Mouse (Mus musculus) limb, embryonic 12.5 days (tissue): ENCODE results near the gene Slc27a1. TPM values are rescaled to one million over a fixed set of nuclear protein-coding genes. Genes with fewer than 3 reads are reported as not detected.

Experiments
- ATAC-seq: fragments of 200-750 bp; cut with Nextera tagmentation; 2 replicates; pipeline ENCODE4 v1.8.0; 2017; ENCODE audit warnings: low read depth, moderate TSS enrichment; ENCODE audit not compliant: insufficient number of reproducible peaks, insufficient read depth, low FRiP score, low TSS enrichment
- H3K27ac ChIP-seq: fragments of 300-500 bp; sonication (generic); 2 replicates; pipeline ENCODE4 v1.5.1; 2016; ENCODE audit warnings: mild to moderate bottlenecking, moderate library complexity
- H3K27me3 ChIP-seq: fragments of 300-500 bp; sonication (generic); 2 replicates; pipeline ENCODE4 v1.6.1; 2016; ENCODE audit warnings: mild to moderate bottlenecking, moderate library complexity
- H3K36me3 ChIP-seq: fragments of 300-500 bp; sonication (generic); 2 replicates; pipeline ENCODE4 v1.6.1; 2016; ENCODE audit warnings: mild to moderate bottlenecking, moderate library complexity
- H3K4me1 ChIP-seq: fragments of 300-500 bp; sonication (generic); replicated peaks from 2 replicates; pipeline ENCODE4 v1.6.1; 2016
- H3K4me2 ChIP-seq: fragments of 300-500 bp; sonication (generic); 2 replicates; pipeline ENCODE4 v1.6.1; 2016; ENCODE audit warnings: mild to moderate bottlenecking, moderate library complexity
- H3K4me3 ChIP-seq: fragments of 300-500 bp; sonication (generic); replicated peaks from 2 replicates; pipeline ENCODE4 v1.5.1; 2016; ENCODE audit warnings: mild to moderate bottlenecking
- H3K9ac ChIP-seq: fragments of 300-500 bp; sonication (generic); replicated peaks from 2 replicates; pipeline ENCODE4 v1.6.1; 2016; ENCODE audit warnings: mild to moderate bottlenecking, moderate library complexity
- H3K9me3 ChIP-seq: fragments of 300-500 bp; sonication (generic); 2 replicates; pipeline ENCODE4 v1.6.1; 2016; ENCODE audit warnings: mild to moderate bottlenecking, moderate library complexity
- whole genome bisulfite sequencing: fragments of 180-500 bp; shearing (Covaris S2); methylation state at CpG from one replicate; pipeline ENCODE4 v1.1.7; 2016; 5-methylcytosine and 5-hydroxymethylcytosine counted together
- polyA plus RNA-seq: library from polyadenylated mRNA; unstranded; fragments of >200 nt; fragmentation: Nextera tagmentation; extraction: Ambion mirVana; gene quantifications from 2 replicates; pipeline ENCODE4 v1.2.1, GENCODE M21; 2016

The Slc27a1 gene
- polyA plus RNA-seq, 1 experiment from 2014 or later = 45.5 TPM

GRCm38 (mm10) chr8:71586891-71587290, 18.2 kb downstream of the Slc27a1 start:
- Histone ChIP-seq H3K4me1 (peaks cover 8% of the 10 kb centered on the region), H3K9ac (no peak overlapping the region), H3K9me3 (no peaks in the 10 kb centered on the region), H3K36me3 (peaks cover 40% of the 10 kb centered on the region), H3K27ac (no peak overlapping the region), H3K4me3 (no peak overlapping the region), H3K27me3 (peaks cover 9% of the 10 kb centered on the region; the same call in 1 of the 2 replicates), H3K4me2 (no peak overlapping the region)
- 81% methylated on average over 2 of the region's 2 CpGs for WGBS
- ATAC-seq = no peak

DNA sequence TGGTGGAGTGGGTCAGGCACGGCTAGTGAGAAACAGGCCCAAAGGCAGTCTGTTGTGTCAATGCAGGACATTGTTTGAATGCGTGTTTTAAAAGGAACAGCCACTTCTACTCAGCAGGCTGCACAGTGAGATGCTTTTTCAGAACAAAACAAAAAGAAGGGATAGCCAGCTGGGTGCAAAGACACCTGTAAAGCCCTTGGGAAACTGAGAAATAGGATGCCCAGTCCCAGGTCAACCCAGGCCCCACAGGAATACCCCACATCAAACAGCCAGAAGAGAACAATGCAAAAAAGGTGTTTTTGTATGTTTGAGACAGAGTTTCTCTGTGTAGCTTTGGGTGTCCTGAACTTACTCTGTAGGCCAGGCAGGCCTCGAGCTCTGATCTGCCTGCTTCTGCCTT, 20.1 kb downstream of the Slc27a1 start:
- Histone ChIP-seq H3K36me3 (peaks cover 31% of the 10 kb centered on the region), H3K9ac (no peak overlapping the region), H3K4me2 (no peak overlapping the region), H3K4me1 (peaks cover 20% of the 10 kb centered on the region), H3K27me3 (peaks cover 9% of the 10 kb centered on the region; the same call in 1 of the 2 replicates), H3K9me3 (no peaks in the 10 kb centered on the region), H3K4me3 (no peak overlapping the region), H3K27ac (no peak overlapping the region)
- 79% methylated on average over 3 of the region's 3 CpGs for WGBS
- ATAC-seq = no peak

DNA sequence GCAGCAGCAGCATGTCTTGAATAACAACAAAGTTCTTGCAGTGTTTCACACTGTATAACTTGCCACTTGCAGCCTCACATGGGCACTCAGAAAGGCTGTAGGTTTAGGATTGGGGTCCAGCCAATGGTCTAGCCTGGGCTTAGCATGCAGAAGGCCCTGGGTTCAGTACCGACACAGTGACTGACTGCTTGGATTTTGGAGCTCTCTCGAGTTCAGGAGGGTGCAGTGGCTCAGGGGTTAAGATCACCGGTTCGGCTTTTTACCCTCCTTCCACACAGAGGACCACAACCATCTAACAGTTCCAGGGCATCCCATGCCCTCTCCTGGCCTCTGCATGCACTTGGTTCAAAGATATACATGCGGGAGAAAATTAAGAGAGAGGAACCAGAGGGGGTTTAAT, 22.3 kb downstream of the Slc27a1 start:
- H3K4me3 ChIP-seq = peak overlapping the region; percentile 88
- ATAC-seq = no peak
- no peak overlapping the region for H3K27ac ChIP-seq
- peaks cover 26% of the 10 kb centered on the region for H3K4me1 ChIP-seq
- WGBS = 30% methylated on average over 5 of the region's 5 CpGs
- peak overlapping the region; percentile 94 for H3K4me2 ChIP-seq
- peak overlapping the region; percentile 94 for H3K9ac ChIP-seq
- H3K36me3 ChIP-seq = peaks cover 16% of the 10 kb centered on the region
- no peaks in the 10 kb centered on the region for H3K9me3 ChIP-seq
- H3K27me3 ChIP-seq = peaks cover 9% of the 10 kb centered on the region; the same call in 1 of the 2 replicates

DNA sequence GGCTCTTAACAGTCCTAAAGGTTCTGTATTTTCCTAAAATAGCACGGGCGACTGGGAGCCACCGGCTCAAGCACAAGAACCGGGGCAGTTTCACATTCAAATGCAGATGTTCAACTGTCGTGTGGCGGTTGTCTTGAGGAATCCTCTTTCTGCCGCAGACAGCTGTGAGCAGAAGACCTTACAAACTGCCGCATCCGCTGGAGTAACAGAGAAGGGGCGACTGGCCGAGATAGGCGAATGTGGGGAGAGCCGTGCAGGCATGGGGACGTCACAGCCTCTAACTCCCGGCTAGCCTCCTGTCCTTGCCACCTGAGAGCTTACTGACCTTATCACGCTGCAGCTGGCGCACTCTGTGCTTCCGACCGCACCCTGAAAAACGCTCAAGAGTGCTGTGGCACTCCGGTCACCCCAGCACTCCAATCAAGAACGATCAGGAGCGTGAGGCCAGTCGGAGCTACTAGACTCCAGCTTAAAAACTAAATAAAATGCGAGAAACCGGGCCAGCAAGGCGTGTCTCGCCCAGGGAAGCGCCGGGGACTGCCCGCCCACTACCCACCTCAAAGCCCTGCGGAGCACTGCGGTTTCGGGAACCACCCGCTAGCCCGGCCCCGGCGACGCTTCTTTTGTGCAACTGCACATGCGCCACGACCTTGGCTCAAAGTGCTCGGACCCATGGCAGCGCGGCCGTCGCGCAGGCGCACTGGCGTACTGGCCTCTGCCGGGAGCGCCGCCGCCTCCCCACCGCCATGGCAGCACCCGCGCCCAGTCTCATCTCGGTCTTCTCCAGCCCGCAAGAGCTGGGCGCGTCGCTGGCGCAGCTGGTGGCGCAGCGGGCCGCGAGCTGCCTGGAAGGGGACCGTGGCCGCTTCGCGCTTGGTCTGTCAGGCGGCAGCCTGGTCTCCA, 23.0 kb downstream of the Slc27a1 start, which contains the start of gene Pgls:
Gene Pgls, plus strand, starts transcription at position 706 of the 903 bp plus-strand sequence.
- H3K4me2 ChIP-seq = peak within 1 kb of the TSS; percentile 94
- peak; percentile 77 for ATAC-seq
- peak within 1 kb of the TSS; percentile 88 for H3K4me3 ChIP-seq
- peaks cover 9% of the 10 kb centered on the region; the same call in 1 of the 2 replicates for H3K27me3 ChIP-seq
- peaks cover 30% of the 10 kb centered on the region for H3K4me1 ChIP-seq
- H3K9me3 ChIP-seq = no peaks in the 10 kb centered on the region
- H3K9ac ChIP-seq = peak within 1 kb of the TSS; percentile 94
- H3K27ac ChIP-seq = peak within 1 kb of the TSS; percentile 98
- WGBS = under 1% methylated on average over 70 of the region's 71 CpGs
- peaks cover 11% of the 10 kb centered on the region for H3K36me3 ChIP-seq

DNA sequence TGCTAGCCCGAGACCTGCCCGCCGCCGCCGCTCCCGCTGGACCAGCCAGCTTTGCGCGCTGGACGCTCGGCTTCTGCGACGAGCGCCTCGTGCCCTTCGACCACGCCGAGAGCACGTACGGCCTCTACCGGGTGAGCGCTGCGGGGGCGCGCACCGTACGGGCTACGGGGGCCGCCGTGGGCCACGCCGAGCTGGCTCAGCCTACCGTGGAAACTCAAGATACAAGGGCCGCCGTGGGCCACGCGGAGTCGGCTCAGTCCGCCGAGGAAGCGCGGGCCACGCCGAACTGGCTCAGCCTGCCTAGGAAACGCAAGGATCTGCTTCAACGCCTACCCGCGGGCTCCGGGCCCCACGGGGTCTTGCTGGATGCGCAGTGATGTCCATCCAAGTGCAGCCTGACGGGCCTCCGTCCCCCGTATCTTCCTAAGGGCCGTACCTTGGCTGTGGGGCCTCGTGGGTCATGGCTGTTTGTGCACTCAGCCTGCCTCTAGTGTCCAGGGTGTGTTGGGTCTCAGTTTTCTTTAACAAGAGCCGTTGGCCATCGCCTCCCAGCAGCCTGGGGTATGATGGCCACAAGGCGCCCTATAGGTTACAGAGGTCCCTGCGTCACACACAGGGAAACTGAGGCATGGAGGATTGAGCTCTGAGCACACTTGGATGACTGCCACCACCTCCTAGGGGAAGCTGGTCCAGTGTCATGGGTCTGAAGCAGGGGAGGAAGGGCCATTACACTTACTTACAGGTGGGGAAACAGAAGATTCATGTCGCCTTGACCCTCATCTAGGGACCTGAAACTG, 23.9 kb downstream of the Slc27a1 start:
- peaks cover 30% of the 10 kb centered on the region for H3K4me1 ChIP-seq
- WGBS = 5% methylated on average over 60 of the region's 60 CpGs

GRCm38 (mm10) chr8:71593556-71594323, 25.1 kb downstream of the Slc27a1 start:
- no peaks in the 10 kb centered on the region for H3K9me3 ChIP-seq
- H3K9ac ChIP-seq = no peak overlapping the region
- peak overlapping the region; percentile 88; the same call in 1 of the 2 replicates for H3K4me3 ChIP-seq
- WGBS = 96% methylated on average over 8 of the region's 8 CpGs
- H3K36me3 ChIP-seq = peaks cover 7% of the 10 kb centered on the region
- no peak overlapping the region for H3K27ac ChIP-seq
- no peak for ATAC-seq
- 0 out of 2 replicates have a peak overlapping the region, but pooled peaks have one; percentile 94 for H3K4me2 ChIP-seq
- H3K4me1 ChIP-seq = peaks cover 30% of the 10 kb centered on the region
- peaks cover 9% of the 10 kb centered on the region; the same call in 1 of the 2 replicates for H3K27me3 ChIP-seq

More for the DNA sequence above, 23.9 kb downstream of the Slc27a1 start:
- H3K9me3 ChIP-seq = no peaks in the 10 kb centered on the region
- H3K36me3 ChIP-seq = peaks cover 7% of the 10 kb centered on the region
- H3K4me3 ChIP-seq = peak overlapping the region; percentile 88
- peak overlapping the region; percentile 94 for H3K4me2 ChIP-seq
- peak; percentile 28 for ATAC-seq
- H3K27ac ChIP-seq = peak overlapping the region; percentile 98
- H3K27me3 ChIP-seq = peaks cover 9% of the 10 kb centered on the region; the same call in 1 of the 2 replicates
- peak overlapping the region; percentile 94 for H3K9ac ChIP-seq

DNA sequence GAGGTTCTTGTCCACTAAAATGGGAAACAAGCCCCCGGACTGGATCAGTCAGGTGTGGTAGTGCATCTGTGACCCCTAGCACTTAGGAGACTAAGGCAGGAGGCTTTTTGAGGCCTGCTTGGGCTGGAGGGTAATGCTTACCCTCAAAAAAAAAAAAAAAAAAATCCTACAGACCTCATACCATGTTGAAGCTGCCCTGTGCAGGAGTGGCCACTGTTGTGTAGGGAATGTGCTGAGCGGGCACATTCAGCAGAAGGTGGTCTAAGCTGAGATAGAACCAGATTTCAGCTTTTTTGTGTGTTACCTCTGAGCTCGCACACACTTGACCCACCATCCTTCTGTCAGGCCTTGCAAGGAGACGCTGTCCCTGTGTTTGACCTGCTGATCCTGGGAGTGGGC, 25.6 kb downstream of the Slc27a1 start:
- Histone ChIP-seq H3K4me3 (no peak overlapping the region), H3K27me3 (peaks cover 9% of the 10 kb centered on the region; the same call in 1 of the 2 replicates), H3K36me3 (peaks cover 12% of the 10 kb centered on the region), H3K9ac (no peak overlapping the region), H3K9me3 (no peaks in the 10 kb centered on the region), H3K4me1 (peaks cover 30% of the 10 kb centered on the region), H3K27ac (no peak overlapping the region), H3K4me2 (no peak overlapping the region)
- no peak for ATAC-seq
- WGBS = 93% methylated on average over 4 of the region's 4 CpGs

DNA sequence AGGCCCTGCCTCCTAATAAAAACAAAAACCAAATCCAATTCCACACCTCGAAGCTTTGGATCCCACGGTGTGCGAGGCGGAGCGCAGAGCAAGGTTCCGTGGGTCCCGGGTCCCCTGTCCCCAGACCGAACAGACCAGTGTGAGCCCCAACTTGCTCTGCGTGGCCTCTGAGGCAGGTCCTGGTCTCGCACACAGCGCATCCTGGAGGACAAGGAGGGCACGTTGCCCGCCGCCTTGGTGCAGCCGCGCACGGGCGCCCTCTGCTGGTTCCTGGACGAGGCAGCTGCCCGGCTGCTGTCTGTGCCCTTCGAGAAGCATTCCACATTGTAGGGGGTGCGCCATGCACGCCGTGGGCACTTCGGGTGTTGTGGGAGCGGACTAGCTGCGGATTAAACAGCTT, 27.2 kb downstream of the Slc27a1 start:
- no peak overlapping the region for H3K9ac ChIP-seq
- WGBS = 8% methylated on average over 27 of the region's 27 CpGs
- no peak overlapping the region for H3K4me3 ChIP-seq
- H3K36me3 ChIP-seq = peaks cover 14% of the 10 kb centered on the region
- H3K27ac ChIP-seq = no peak overlapping the region
- H3K27me3 ChIP-seq = peaks cover 18% of the 10 kb centered on the region
- H3K9me3 ChIP-seq = no peaks in the 10 kb centered on the region
- 0 out of 2 replicates have a peak overlapping the region, but pooled peaks have one; percentile 15 for H3K4me2 ChIP-seq
- no peak for ATAC-seq
- H3K4me1 ChIP-seq = peaks cover 28% of the 10 kb centered on the region

DNA sequence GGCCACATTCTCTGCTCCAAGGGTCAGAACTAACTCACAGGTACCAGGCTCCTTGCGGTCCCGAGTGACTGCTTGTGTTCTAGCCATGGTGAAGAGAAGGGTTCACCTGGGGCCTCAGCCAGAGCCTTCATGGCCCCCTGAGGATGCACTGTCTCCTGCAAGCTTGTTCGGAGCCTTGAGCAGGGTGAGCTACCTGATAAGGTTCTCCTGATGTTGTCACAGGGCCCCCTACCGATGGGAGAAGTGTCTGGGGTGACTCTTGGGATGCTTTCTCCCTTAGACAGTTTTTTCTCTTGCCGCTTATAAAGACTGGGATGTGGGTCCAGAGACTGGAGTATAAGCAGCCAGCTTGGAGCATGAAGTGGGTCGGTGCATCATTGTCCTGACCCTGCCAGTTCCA, 27.7 kb downstream of the Slc27a1 start:
- Histone ChIP-seq H3K4me1 (peaks cover 22% of the 10 kb centered on the region), H3K9ac (no peak overlapping the region), H3K4me2 (no peak overlapping the region), H3K36me3 (peaks cover 14% of the 10 kb centered on the region), H3K9me3 (no peaks in the 10 kb centered on the region), H3K27ac (no peak overlapping the region), H3K27me3 (peaks cover 20% of the 10 kb centered on the region), H3K4me3 (no peak overlapping the region)
- ATAC-seq = no peak
- WGBS = 56% methylated on average over 6 of the region's 6 CpGs

- H3K4me2 ChIP-seq = no peak overlapping the region
- no peak overlapping the region for H3K9ac ChIP-seq
- H3K4me1 ChIP-seq = peaks cover 22% of the 10 kb centered on the region
- H3K27me3 ChIP-seq = peaks cover 24% of the 10 kb centered on the region
- H3K9me3 ChIP-seq = no peaks in the 10 kb centered on the region
- no peak overlapping the region for H3K4me3 ChIP-seq
- no peak for ATAC-seq
- peaks cover 14% of the 10 kb centered on the region for H3K36me3 ChIP-seq
- WGBS = 82% methylated on average over 4 of the region's 4 CpGs
- no peak overlapping the region for H3K27ac ChIP-seq
These were observed 28.1 kb downstream of the Slc27a1 start for GRCm38 (mm10) chr8:71596798-71597197.
